Mouse (Mus musculus) kidney, adult 11 months (tissue): ENCODE measurements around the gene Mrpl23.
A peak's percentile ranks its signal among the peaks of the same experiment; 100 is the strongest.

Experiments used
- DNase-seq: peaks from one replicate; pipeline ENCODE4 v3.0.0; 2022

Mrpl23 gene

GRCm38 (mm10) chr7:142575971-142576370 is 43.5 kb downstream of the Mrpl23 start:
- DNase-seq, result no peak

GRCm38 (mm10) chr7:142576472-142577326 is 44.2 kb downstream of the Mrpl23 start:
- DNase-seq, result no peak

- no peak for DNase-seq
Measured at GRCm38 (mm10) chr7:142577806-142578423, 45.4 kb downstream of the Mrpl23 start.

- no peak for DNase-seq
Measured at GRCm38 (mm10) chr7:142579069-142579468, 46.6 kb downstream of the Mrpl23 start.

GRCm38 (mm10) chr7:142580121-142580879 is 47.8 kb downstream of the Mrpl23 start:
- DNase-seq, result peak; percentile 6

GRCm38 (mm10) chr7:142581186-142581585 is 48.7 kb downstream of the Mrpl23 start:
- DNase-seq, result no peak

- peak; percentile 14 for DNase-seq
Measured at GRCm38 (mm10) chr7:142581656-142582228, 49.3 kb downstream of the Mrpl23 start.

- no peak for DNase-seq
Measured at GRCm38 (mm10) chr7:142584882-142585281, 52.4 kb downstream of the Mrpl23 start.

- no peak for DNase-seq
Measured at GRCm38 (mm10) chr7:142585890-142586289, 53.4 kb downstream of the Mrpl23 start.

GRCm38 (mm10) chr7:142588282-142588941 is 55.9 kb downstream of the Mrpl23 start:
- no peak for DNase-seq
